Mouse (Mus musculus) cerebellum, adult 2 months (tissue): ENCODE results near the gene Unc5b. TPM values are rescaled to one million over a fixed set of nuclear protein-coding genes. Genes with fewer than 3 reads are reported as not detected.

Source experiments
- DNase-seq, 2 experiments: peaks; one replicate each; pipeline ENCODE4 v3.0.0; 2021
- H3K27ac ChIP-seq: fragments of 200-500 bp; 2 replicates; pipeline ENCODE4 v1.5.1; 2012; ENCODE audit warnings: low read length, control low read depth, inconsistent platforms; ENCODE audit not compliant: insufficient read depth
- H3K27me3 ChIP-seq: fragments of 200-500 bp; 2 replicates; pipeline ENCODE4 v1.6.1; 2012; ENCODE audit warnings: inconsistent platforms, mild to moderate bottlenecking, low read length, moderate library complexity; ENCODE audit not compliant: control insufficient read depth, insufficient read depth
- H3K4me1 ChIP-seq: fragments of 200-500 bp; 2 replicates; pipeline ENCODE4 v1.6.1; 2011; ENCODE audit warnings: low read length; ENCODE audit not compliant: control insufficient read depth, insufficient read depth
- H3K4me3 ChIP-seq: fragments of 200-500 bp; replicated peaks from 2 replicates; pipeline ENCODE3; 2011; ENCODE audit warnings: mild to moderate bottlenecking, low read depth, low read length, control low read depth; ENCODE audit not compliant: insufficient read depth
- CTCF ChIP-seq: fragments of 200-500 bp; IDR thresholded peaks from 2 replicates; pipeline ENCODE4 v1.5.1; 2011; ENCODE audit warnings: low read depth, mild to moderate bottlenecking, control low read depth, low read length, moderate library complexity, borderline replicate concordance; ENCODE audit not compliant: insufficient read depth
- POLR2A ChIP-seq: fragments of 200-500 bp; IDR thresholded peaks from 2 replicates; pipeline ENCODE4 v1.6.1; 2011; ENCODE audit warnings: low read length, control low read depth, borderline replicate concordance; ENCODE audit not compliant: insufficient read depth
- WGBS: fragments of 180-500 bp; shearing (Covaris S2); methylation state at CpG from one replicate; pipeline ENCODE4 v1.1.7; 2018; 5-methylcytosine and 5-hydroxymethylcytosine counted together
- polyA plus RNA-seq: library from polyadenylated mRNA; depleted of rRNA; stranded (reverse); fragments of >200 nt; gene quantifications from 2 replicates; pipeline ENCODE4 v1.2.3, GENCODE M21; 2012

Unc5b gene
- polyA plus RNA-seq, 1 experiment = 44.8 TPM

DNA sequence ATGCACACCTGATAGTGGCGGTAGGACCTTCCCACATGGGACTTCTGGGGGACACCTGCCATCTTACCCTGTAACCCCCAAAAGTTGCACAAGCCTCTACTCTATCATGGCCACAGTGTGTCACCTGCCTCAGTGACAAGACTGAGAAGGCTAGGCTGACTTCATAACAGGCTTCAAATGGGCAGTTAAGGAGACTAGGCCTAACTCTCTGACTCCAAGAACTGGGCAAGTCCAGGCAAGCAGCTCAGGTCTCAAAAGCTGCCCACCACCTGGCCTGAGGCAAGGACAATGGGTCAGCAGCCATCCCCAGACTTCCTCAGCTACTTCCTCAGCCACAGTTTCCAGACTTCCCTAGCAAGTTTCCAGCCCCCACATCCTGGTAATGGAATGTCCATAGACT is 95.6 kb downstream of the Unc5b start:
- no peak overlapping the region for H3K27ac ChIP-seq
- no peaks in the 10 kb centered on the region; the same call in 1 of the 2 replicates for H3K4me1 ChIP-seq
- no peak for TF ChIP-seq CTCF
- TF ChIP-seq POLR2A = no peak
- WGBS = 94% methylated on average over 1 of the region's 1 CpGs
- DNase-seq = no peak
- no peak overlapping the region for H3K4me3 ChIP-seq
- no peaks in the 10 kb centered on the region for H3K27me3 ChIP-seq

DNA sequence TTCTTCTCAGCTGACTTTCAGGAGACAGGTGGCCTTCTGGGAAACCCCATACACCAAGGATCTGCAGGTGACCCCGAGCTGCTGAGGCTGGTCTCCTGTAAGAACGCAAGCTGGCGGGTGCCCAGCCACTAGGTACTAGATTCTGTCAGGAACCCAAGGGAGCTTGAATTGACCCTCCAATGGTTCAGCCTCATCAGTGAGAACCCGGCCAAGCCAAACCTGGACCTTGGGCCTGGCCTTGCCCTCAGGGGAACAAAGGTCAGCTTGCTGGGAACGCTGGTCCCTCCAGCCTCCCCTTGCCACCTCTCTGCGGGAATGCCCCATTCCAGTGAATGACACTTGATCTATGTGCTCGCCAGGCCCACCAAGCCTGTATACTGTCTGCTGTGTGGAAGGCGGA is 97.9 kb downstream of the Unc5b start:
- no peak for DNase-seq
- H3K4me1 ChIP-seq = no peaks in the 10 kb centered on the region
- no peak overlapping the region for H3K4me3 ChIP-seq
- 89% methylated on average over 8 of the region's 8 CpGs for WGBS
- H3K27ac ChIP-seq = no peak overlapping the region
- TF ChIP-seq CTCF = no peak
- TF ChIP-seq POLR2A = no peak
- no peaks in the 10 kb centered on the region for H3K27me3 ChIP-seq

GRCm38 (mm10) chr10:60732397-60732861 is 99.0 kb downstream of the Unc5b start:
- DNase-seq = peak in 1 of 2 experiments; percentile 30
- Histone ChIP-seq H3K27me3 (no peaks in the 10 kb centered on the region), H3K4me1 (no peaks in the 10 kb centered on the region), H3K27ac (no peak overlapping the region), H3K4me3 (no peak overlapping the region)
- TF ChIP-seq POLR2A (no peak), CTCF (no peak)
- 36% methylated on average over 2 of the region's 2 CpGs for WGBS

GRCm38 (mm10) chr10:60731742-60732141 is 99.6 kb downstream of the Unc5b start:
- TF ChIP-seq POLR2A (no peak), CTCF (no peak)
- H3K27me3 ChIP-seq = no peaks in the 10 kb centered on the region
- no peak for DNase-seq
- 47% methylated on average over 5 of the region's 5 CpGs for WGBS
- no peaks in the 10 kb centered on the region for H3K4me1 ChIP-seq
- H3K4me3 ChIP-seq = no peak overlapping the region
- no peak overlapping the region for H3K27ac ChIP-seq

DNA sequence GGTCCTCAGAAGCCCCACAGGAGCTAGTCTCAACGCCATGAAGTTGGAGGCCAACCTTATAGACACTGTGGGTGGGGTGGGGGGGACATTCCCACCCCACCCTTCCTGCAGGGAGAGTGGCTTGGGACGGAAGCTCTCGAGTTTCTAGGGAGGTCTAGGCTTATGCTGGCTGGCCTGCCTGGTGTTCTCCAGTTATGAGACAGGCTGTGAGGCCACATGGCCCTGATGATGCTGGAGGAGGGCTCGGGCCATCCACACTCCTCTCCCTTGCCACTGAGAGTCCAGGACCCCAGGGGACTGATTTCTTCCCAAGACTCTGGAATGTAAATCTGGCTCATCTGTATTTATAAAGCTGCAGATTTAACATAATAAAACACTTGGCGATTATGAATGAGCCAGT is 104.1 kb downstream of the Unc5b start:
- Histone ChIP-seq H3K27ac (no peak overlapping the region), H3K4me3 (no peak overlapping the region), H3K4me1 (no peaks in the 10 kb centered on the region), H3K27me3 (no peaks in the 10 kb centered on the region)
- TF ChIP-seq CTCF (no peak), POLR2A (no peak)
- 40% methylated on average over 5 of the region's 5 CpGs for WGBS
- no peak for DNase-seq

- no peak overlapping the region for H3K27ac ChIP-seq
- no peak overlapping the region for H3K4me3 ChIP-seq
- TF ChIP-seq CTCF = no peak
- no peak for TF ChIP-seq POLR2A
- 82% methylated on average over 3 of the region's 3 CpGs for WGBS
- DNase-seq = no peak
- no peaks in the 10 kb centered on the region for H3K27me3 ChIP-seq
- H3K4me1 ChIP-seq = no peaks in the 10 kb centered on the region
Measured at GRCm38 (mm10) chr10:60726896-60727295, 104.5 kb downstream of the Unc5b start.

DNA sequence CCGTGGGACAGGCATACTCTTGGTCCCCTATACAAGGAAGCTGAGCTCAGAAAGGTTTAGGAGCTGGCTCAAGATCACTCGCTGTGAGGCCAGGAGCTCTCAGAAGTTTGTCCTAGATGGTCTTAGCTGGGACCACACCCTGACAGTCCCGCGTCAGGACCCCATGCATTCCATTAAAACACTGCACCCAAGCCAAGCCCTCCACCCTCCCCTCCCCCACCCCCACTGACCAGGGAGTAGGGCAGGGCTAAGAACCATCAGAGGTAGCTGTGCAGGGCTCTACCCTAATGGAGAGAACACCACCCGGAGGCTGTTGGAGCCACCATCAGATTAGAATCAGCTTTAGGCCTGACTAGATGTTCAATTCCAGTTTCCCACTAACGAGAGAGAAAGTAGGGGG is 106.9 kb downstream of the Unc5b start:
- Histone ChIP-seq H3K27ac (no peak overlapping the region), H3K4me1 (no peaks in the 10 kb centered on the region), H3K4me3 (no peak overlapping the region), H3K27me3 (no peaks in the 10 kb centered on the region)
- TF ChIP-seq POLR2A (no peak), CTCF (no peak)
- no peak for DNase-seq
- WGBS = 87% methylated on average over 6 of the region's 6 CpGs

GRCm38 (mm10) chr10:60723345-60723744 is 108.0 kb downstream of the Unc5b start:
- Histone ChIP-seq H3K27me3 (no peaks in the 10 kb centered on the region), H3K4me3 (no peak overlapping the region), H3K27ac (no peak overlapping the region), H3K4me1 (no peaks in the 10 kb centered on the region)
- no peak for TF ChIP-seq POLR2A
- TF ChIP-seq CTCF = peak; percentile 13; the same call in 1 of the 2 replicates
- no peak for DNase-seq
- WGBS = 39% methylated on average over 1 of the region's 1 CpGs
